Mouse (Mus musculus) embryo, embryonic 10.5 days (tissue): ENCODE measurements around the gene Ctsa.
A peak's percentile ranks its signal among the peaks of the same experiment; 100 is the strongest.
"Not testable (repeated sequence)": the region's sequence is repeated elsewhere in the genome, so short reads cannot be mapped to it uniquely, and the experiment has no call there.

Experiments used
- DNase-seq: peaks from one replicate; pipeline ENCODE4 v3.0.0-alpha.2; 2015; ENCODE audit warnings: low spot score

Ctsa gene

GRCm38 (mm10) chr2:164850061-164850460 lies 17.4 kb downstream of the Ctsa start:
- no peak for DNase-seq

GRCm38 (mm10) chr2:164855572-164855971 lies 22.9 kb downstream of the Ctsa start:
- DNase-seq, result peak; percentile 11

GRCm38 (mm10) chr2:164856309-164857100 lies 23.8 kb downstream of the Ctsa start:
- DNase-seq, result no peak

- peak; percentile 84 for DNase-seq
Observed at GRCm38 (mm10) chr2:164857101-164857821, 24.6 kb downstream of the Ctsa start, which contains the start of gene Pltp. Gene Pltp (minus strand): TSS chr2:164857711.

GRCm38 (mm10) chr2:164857842-164858553 lies 25.3 kb downstream of the Ctsa start:
- peak; percentile 66 for DNase-seq

- DNase-seq, result no peak
Observed at GRCm38 (mm10) chr2:164859155-164859554, 26.5 kb downstream of the Ctsa start.

- no peak for DNase-seq
Observed at GRCm38 (mm10) chr2:164859640-164860432, 27.2 kb downstream of the Ctsa start.

- DNase-seq, result no peak
Observed at GRCm38 (mm10) chr2:164861094-164861493, 28.4 kb downstream of the Ctsa start.

GRCm38 (mm10) chr2:164862179-164862861 lies 29.6 kb downstream of the Ctsa start:
- peak; percentile 65 for DNase-seq

GRCm38 (mm10) chr2:164863411-164863810 lies 30.7 kb downstream of the Ctsa start:
- DNase-seq, result not testable (repeated sequence)

GRCm38 (mm10) chr2:164864593-164864992 lies 31.9 kb downstream of the Ctsa start:
- no peak for DNase-seq

GRCm38 (mm10) chr2:164866741-164867551 lies 34.3 kb downstream of the Ctsa start:
- no peak for DNase-seq

- DNase-seq, result no peak
Observed at GRCm38 (mm10) chr2:164867566-164867965, 34.9 kb downstream of the Ctsa start.

- no peak for DNase-seq
Observed at GRCm38 (mm10) chr2:164868491-164868890, 35.8 kb downstream of the Ctsa start.

- DNase-seq, result no peak
Observed at GRCm38 (mm10) chr2:164871602-164872303, 39.1 kb downstream of the Ctsa start.

- DNase-seq, result no peak
Observed at GRCm38 (mm10) chr2:164873621-164874020, 40.9 kb downstream of the Ctsa start.

GRCm38 (mm10) chr2:164874239-164874769 lies 41.6 kb downstream of the Ctsa start:
- no peak for DNase-seq

GRCm38 (mm10) chr2:164875648-164876047 lies 43.0 kb downstream of the Ctsa start:
- not testable (repeated sequence) for DNase-seq
